7 mouse cellular contexts compared by ENCODE assay signal in genomic region chr2:131652197-131652596, GRCm38 (mm10).
A peak's percentile ranks its signal among the peaks of the same experiment; 100 is the strongest.
DNase-seq lines count a peak whose midpoint lies in the region; ATAC-seq lines count a peak whose summit lies in the region.

No protein-coding gene starts in this region.

- no peak for ATAC-seq in erythroid progenitor cell, adult 5-6 weeks (replicated peaks; ENCODE audit: low FRiP score, poor library complexity, severe bottlenecking)

- intact Hi-C loops in left cerebral cortex, postnatal 4 days (cut with DNase I), result no loop called here
- intact Hi-C loops in gastrocnemius, postnatal 14 days (cut with DNase I; ENCODE audit: low total_unique reads), result no loop called here

- peak; percentile 11 for DNase-seq in left cerebral cortex, postnatal 4 days
- DNase-seq in left cerebral cortex, adult 9 months (ENCODE audit: low spot score in 2 of 2), result no peak
- peak; percentile 42 for DNase-seq in gastrocnemius, postnatal 14 days
- peak; percentile 37 for DNase-seq in heart, postnatal 4 days
- peak; percentile 44 for DNase-seq in testis, postnatal 10 days (ENCODE audit: low spot score)
- no peak for DNase-seq in adrenal gland, adult 18-20 months (ENCODE audit: low spot score in 2 of 2)

Comparison
In these comparisons a context has a peak if more than half of its experiments do, and no peak if none do; other contexts are left out.
1. DNase-seq: peak in left cerebral cortex, postnatal 4 days (single experiment), gastrocnemius, postnatal 14 days (single experiment), heart, postnatal 4 days (single experiment) and testis, postnatal 10 days (single experiment); none in left cerebral cortex, adult 9 months (0 of 2) and adrenal gland, adult 18-20 months (0 of 2).